Mouse (Mus musculus): ENCODE measurements at regions not wholly inside any gene's neighbourhood (a gene's known extent, or its start where the extent isn't known, plus 50 kb on each side); places are given as distances from the start of the nearest gene placed in this dataset.
"Not testable (repeated sequence)": the region's sequence is repeated elsewhere in the genome, so short reads cannot be mapped to it uniquely, and the experiment has no call there.

GRCm38 (mm10) chr8:126819261-126819660, 126.4 kb downstream of the Tomm20 start:
- no peak for ATAC-seq (ENCODE audit: low FRiP score)
- Histone ChIP-seq H3K27me3 (ENCODE audit: control insufficient read depth, insufficient read depth, low read length) (no peaks in the 10 kb centered on the region), H3K4me1 (replicated peaks; ENCODE audit: control insufficient read depth, insufficient read depth, low read length) (no peaks in the 10 kb centered on the region), H3K9me3 (ENCODE audit: control insufficient read depth, low read length) (no peaks in the 10 kb centered on the region), H3K9ac (ENCODE audit: low read depth, low read length) (no peak overlapping the region), H3K27ac (ENCODE audit: low read depth, low read length) (no peak overlapping the region), H3K4me2 (replicated peaks; ENCODE audit: low read depth, low read length) (no peak overlapping the region), H3K36me3 (ENCODE audit: control insufficient read depth, insufficient read depth, low read length) (no peaks in the 10 kb centered on the region), H3K4me3 (ENCODE audit: low read depth, low read length) (no peak overlapping the region)
- DNase-seq (ENCODE audit: low spot score), result no peak
- WGBS, result 95% methylated on average over 3 of the region's 3 CpGs

- Histone ChIP-seq H3K9ac (ENCODE audit: low read depth, low read length) (no peak overlapping the region), H3K36me3 (ENCODE audit: control insufficient read depth, insufficient read depth, low read length) (no peaks in the 10 kb centered on the region), H3K27me3 (ENCODE audit: control insufficient read depth, insufficient read depth, low read length) (no peaks in the 10 kb centered on the region), H3K4me2 (replicated peaks; ENCODE audit: low read depth, low read length) (no peak overlapping the region), H3K4me1 (replicated peaks; ENCODE audit: control insufficient read depth, insufficient read depth, low read length) (no peaks in the 10 kb centered on the region), H3K27ac (ENCODE audit: low read depth, low read length) (no peak overlapping the region), H3K4me3 (ENCODE audit: low read depth, low read length) (no peak overlapping the region), H3K9me3 (ENCODE audit: control insufficient read depth, low read length) (no peaks in the 10 kb centered on the region)
- WGBS, result 91% methylated on average over 3 of the region's 3 CpGs
- ATAC-seq (ENCODE audit: low FRiP score), result no peak
- no peak for DNase-seq (ENCODE audit: low spot score)
These were observed 129.5 kb downstream of the Tomm20 start for GRCm38 (mm10) chr8:126816155-126816554.

- H3K27ac ChIP-seq (ENCODE audit: low read depth, low read length), result no peak overlapping the region
- H3K36me3 ChIP-seq (ENCODE audit: control insufficient read depth, insufficient read depth, low read length), result no peaks in the 10 kb centered on the region
- no peak for DNase-seq (ENCODE audit: low spot score)
- H3K9ac ChIP-seq (ENCODE audit: low read depth, low read length), result no peak overlapping the region
- H3K4me1 ChIP-seq (replicated peaks; ENCODE audit: control insufficient read depth, insufficient read depth, low read length), result no peaks in the 10 kb centered on the region
- no peaks in the 10 kb centered on the region for H3K9me3 ChIP-seq (ENCODE audit: control insufficient read depth, low read length)
- ATAC-seq (ENCODE audit: low FRiP score), result no peak
- no peak overlapping the region for H3K4me3 ChIP-seq (ENCODE audit: low read depth, low read length)
- H3K4me2 ChIP-seq (replicated peaks; ENCODE audit: low read depth, low read length), result no peak overlapping the region
- 77% methylated on average over 4 of the region's 4 CpGs for WGBS
- H3K27me3 ChIP-seq (ENCODE audit: control insufficient read depth, insufficient read depth, low read length), result no peaks in the 10 kb centered on the region
These were observed 131.2 kb downstream of the Tomm20 start for GRCm38 (mm10) chr8:126814427-126814826.

- ATAC-seq (ENCODE audit: low FRiP score), result no peak
- Histone ChIP-seq H3K4me2 (replicated peaks; ENCODE audit: low read depth, low read length) (no peak overlapping the region), H3K4me1 (replicated peaks; ENCODE audit: control insufficient read depth, insufficient read depth, low read length) (no peaks in the 10 kb centered on the region), H3K4me3 (ENCODE audit: low read depth, low read length) (no peak overlapping the region), H3K36me3 (ENCODE audit: control insufficient read depth, insufficient read depth, low read length) (no peaks in the 10 kb centered on the region), H3K9ac (ENCODE audit: low read depth, low read length) (no peak overlapping the region), H3K27me3 (ENCODE audit: control insufficient read depth, insufficient read depth, low read length) (no peaks in the 10 kb centered on the region), H3K9me3 (ENCODE audit: control insufficient read depth, low read length) (no peaks in the 10 kb centered on the region), H3K27ac (ENCODE audit: low read depth, low read length) (no peak overlapping the region)
- 70% methylated on average over 4 of the region's 4 CpGs for WGBS
- no peak for DNase-seq (ENCODE audit: low spot score)
These were observed 132.0 kb downstream of the Tomm20 start for GRCm38 (mm10) chr8:126813621-126814020.

- DNase-seq (ENCODE audit: low spot score) (no peak), ATAC-seq (ENCODE audit: low FRiP score) (no peak)
- Histone ChIP-seq H3K4me1 (replicated peaks; ENCODE audit: control insufficient read depth, insufficient read depth, low read length) (no peaks in the 10 kb centered on the region), H3K27me3 (ENCODE audit: control insufficient read depth, insufficient read depth, low read length) (no peaks in the 10 kb centered on the region), H3K9me3 (ENCODE audit: control insufficient read depth, low read length) (no peaks in the 10 kb centered on the region), H3K36me3 (ENCODE audit: control insufficient read depth, insufficient read depth, low read length) (no peaks in the 10 kb centered on the region), H3K4me2 (replicated peaks; ENCODE audit: low read depth, low read length) (no peak overlapping the region), H3K27ac (ENCODE audit: low read depth, low read length) (no peak overlapping the region), H3K9ac (ENCODE audit: low read depth, low read length) (no peak overlapping the region), H3K4me3 (ENCODE audit: low read depth, low read length) (no peak overlapping the region)
- 88% methylated on average over 5 of the region's 5 CpGs for WGBS
These were observed 132.9 kb downstream of the Tomm20 start for GRCm38 (mm10) chr8:126812777-126813176.

GRCm38 (mm10) chr8:126811358-126811757, 134.3 kb downstream of the Tomm20 start:
- DNase-seq (ENCODE audit: low spot score); H3K4me3 ChIP-seq (ENCODE audit: low read depth, low read length); H3K4me2 ChIP-seq (replicated peaks; ENCODE audit: low read depth, low read length); H3K36me3 ChIP-seq (ENCODE audit: control insufficient read depth, insufficient read depth, low read length); H3K9ac ChIP-seq (ENCODE audit: low read depth, low read length); ATAC-seq (ENCODE audit: low FRiP score); H3K9me3 ChIP-seq (ENCODE audit: control insufficient read depth, low read length); H3K27me3 ChIP-seq (ENCODE audit: control insufficient read depth, insufficient read depth, low read length); H3K27ac ChIP-seq (ENCODE audit: low read depth, low read length); H3K4me1 ChIP-seq (replicated peaks; ENCODE audit: control insufficient read depth, insufficient read depth, low read length): not testable (repeated sequence)
- 48% methylated on average over 2 of the region's 2 CpGs for WGBS

GRCm38 (mm10) chr8:126810516-126810915, 135.1 kb downstream of the Tomm20 start:
- Histone ChIP-seq H3K4me3 (ENCODE audit: low read depth, low read length) (no peak overlapping the region), H3K27ac (ENCODE audit: low read depth, low read length) (no peak overlapping the region), H3K36me3 (ENCODE audit: control insufficient read depth, insufficient read depth, low read length) (no peaks in the 10 kb centered on the region), H3K4me2 (replicated peaks; ENCODE audit: low read depth, low read length) (no peak overlapping the region), H3K27me3 (ENCODE audit: control insufficient read depth, insufficient read depth, low read length) (no peaks in the 10 kb centered on the region), H3K9ac (ENCODE audit: low read depth, low read length) (no peak overlapping the region), H3K4me1 (replicated peaks; ENCODE audit: control insufficient read depth, insufficient read depth, low read length) (no peaks in the 10 kb centered on the region), H3K9me3 (ENCODE audit: control insufficient read depth, low read length) (no peaks in the 10 kb centered on the region)
- 89% methylated on average over 5 of the region's 5 CpGs for WGBS
- DNase-seq (ENCODE audit: low spot score), result no peak
- ATAC-seq (ENCODE audit: low FRiP score), result no peak

- H3K4me2 ChIP-seq (replicated peaks; ENCODE audit: low read depth, low read length), result no peak overlapping the region
- H3K27me3 ChIP-seq (ENCODE audit: control insufficient read depth, insufficient read depth, low read length), result no peaks in the 10 kb centered on the region
- no peak overlapping the region for H3K27ac ChIP-seq (ENCODE audit: low read depth, low read length)
- H3K9ac ChIP-seq (ENCODE audit: low read depth, low read length), result no peak overlapping the region
- WGBS, result 85% methylated on average over 1 of the region's 1 CpGs
- no peak overlapping the region for H3K4me3 ChIP-seq (ENCODE audit: low read depth, low read length)
- H3K36me3 ChIP-seq (ENCODE audit: control insufficient read depth, insufficient read depth, low read length), result no peaks in the 10 kb centered on the region
- H3K4me1 ChIP-seq (replicated peaks; ENCODE audit: control insufficient read depth, insufficient read depth, low read length), result no peaks in the 10 kb centered on the region
- no peaks in the 10 kb centered on the region for H3K9me3 ChIP-seq (ENCODE audit: control insufficient read depth, low read length)
- DNase-seq (ENCODE audit: low spot score) (no peak), ATAC-seq (ENCODE audit: low FRiP score) (no peak)
These were observed 136.3 kb downstream of the Tomm20 start for GRCm38 (mm10) chr8:126809321-126809720.

GRCm38 (mm10) chr8:126808496-126808895, 137.1 kb downstream of the Tomm20 start:
- no peak overlapping the region for H3K27ac ChIP-seq (ENCODE audit: low read depth, low read length)
- no peaks in the 10 kb centered on the region for H3K4me1 ChIP-seq (replicated peaks; ENCODE audit: control insufficient read depth, insufficient read depth, low read length)
- no peak overlapping the region for H3K9ac ChIP-seq (ENCODE audit: low read depth, low read length)
- no peaks in the 10 kb centered on the region for H3K36me3 ChIP-seq (ENCODE audit: control insufficient read depth, insufficient read depth, low read length)
- H3K27me3 ChIP-seq (ENCODE audit: control insufficient read depth, insufficient read depth, low read length), result no peaks in the 10 kb centered on the region
- no peak overlapping the region for H3K4me2 ChIP-seq (replicated peaks; ENCODE audit: low read depth, low read length)
- ATAC-seq (ENCODE audit: low FRiP score), result no peak
- DNase-seq (ENCODE audit: low spot score), result no peak
- no peak overlapping the region for H3K4me3 ChIP-seq (ENCODE audit: low read depth, low read length)
- 93% methylated on average over 4 of the region's 4 CpGs for WGBS
- H3K9me3 ChIP-seq (ENCODE audit: control insufficient read depth, low read length), result no peaks in the 10 kb centered on the region

Data from hindbrain, embryonic 11.5 days (tissue).